Mouse (Mus musculus): ENCODE data around the gene 1700001C19Rik.

1700001C19Rik gene

GRCm38 (mm10) chr17:47436907-47437547, at the start of gene 1700001C19Rik:
Gene 1700001C19Rik, minus strand, starts transcription at chr17:47437376.
- in situ Hi-C loops (cut with MboI) = no loop called here

GRCm38 (mm10) chr17:47485791-47486190, 48.6 kb upstream of the 1700001C19Rik start:
- in situ Hi-C loops (cut with MboI) = no loop called here

GRCm38 (mm10) chr17:47484993-47485392, 47.8 kb upstream of the 1700001C19Rik start:
- in situ Hi-C loops (cut with MboI) = no loop called here

- in situ Hi-C loops (cut with MboI) = no loop called here
Measured at GRCm38 (mm10) chr17:47484241-47484921, 47.2 kb upstream of the 1700001C19Rik start.

- in situ Hi-C loops (cut with MboI) = no loop called here
Measured at GRCm38 (mm10) chr17:47482401-47482800, 45.2 kb upstream of the 1700001C19Rik start.

GRCm38 (mm10) chr17:47479887-47480286, 42.7 kb upstream of the 1700001C19Rik start:
- in situ Hi-C loops (cut with MboI) = no loop called here

GRCm38 (mm10) chr17:47475714-47476113, 38.5 kb upstream of the 1700001C19Rik start:
- in situ Hi-C loops (cut with MboI) = no loop called here

GRCm38 (mm10) chr17:47475181-47475580, 38.0 kb upstream of the 1700001C19Rik start:
- in situ Hi-C loops (cut with MboI) = no loop called here

GRCm38 (mm10) chr17:47474250-47474649, 37.1 kb upstream of the 1700001C19Rik start:
- in situ Hi-C loops (cut with MboI) = no loop called here

GRCm38 (mm10) chr17:47473434-47473974, 36.3 kb upstream of the 1700001C19Rik start:
- in situ Hi-C loops (cut with MboI) = no loop called here

GRCm38 (mm10) chr17:47472435-47473350, 35.5 kb upstream of the 1700001C19Rik start:
- in situ Hi-C loops (cut with MboI) = no loop called here

GRCm38 (mm10) chr17:47470686-47471085, 33.5 kb upstream of the 1700001C19Rik start:
- in situ Hi-C loops (cut with MboI) = no loop called here

- in situ Hi-C loops (cut with MboI) = no loop called here
Measured at GRCm38 (mm10) chr17:47470121-47470520, 32.9 kb upstream of the 1700001C19Rik start.

- in situ Hi-C loops (cut with MboI) = no loop called here
Measured at GRCm38 (mm10) chr17:47469642-47470041, 32.5 kb upstream of the 1700001C19Rik start.

GRCm38 (mm10) chr17:47468466-47468865, 31.3 kb upstream of the 1700001C19Rik start:
- in situ Hi-C loops (cut with MboI) = no loop called here

GRCm38 (mm10) chr17:47468063-47468462, 30.9 kb upstream of the 1700001C19Rik start:
- in situ Hi-C loops (cut with MboI) = no loop called here

- in situ Hi-C loops (cut with MboI) = no loop called here
Measured at GRCm38 (mm10) chr17:47467659-47468058, 30.5 kb upstream of the 1700001C19Rik start.

GRCm38 (mm10) chr17:47466284-47466683, 29.1 kb upstream of the 1700001C19Rik start:
- in situ Hi-C loops (cut with MboI) = no loop called here

- in situ Hi-C loops (cut with MboI) = no loop called here
Measured at GRCm38 (mm10) chr17:47465016-47465415, 27.8 kb upstream of the 1700001C19Rik start.

- in situ Hi-C loops (cut with MboI) = no loop called here
Measured at GRCm38 (mm10) chr17:47464248-47464965, 27.2 kb upstream of the 1700001C19Rik start.

GRCm38 (mm10) chr17:47462728-47463388, 25.7 kb upstream of the 1700001C19Rik start:
- in situ Hi-C loops (cut with MboI) = no loop called here

All from mature B cell (primary cell).